Mouse (Mus musculus) monocyte, adult 2 months (primary cell): ENCODE measurements around the gene Ndufa6.
"Not testable (repeated sequence)": the region's sequence is repeated elsewhere in the genome, so short reads cannot be mapped to it uniquely, and the experiment has no call there.

ENCODE experiments used
- DNase-seq, 2 experiments: peaks; one replicate each; pipeline ENCODE4 v3.0.0; 2022; ENCODE audit warnings: low spot score in 2 of 2, low read depth in 1 of 2

The Ndufa6 gene

GRCm38 (mm10) chr15:82368146-82368545 is 14.0 kb upstream of the Ndufa6 start:
- DNase-seq, result no peak

DNA sequence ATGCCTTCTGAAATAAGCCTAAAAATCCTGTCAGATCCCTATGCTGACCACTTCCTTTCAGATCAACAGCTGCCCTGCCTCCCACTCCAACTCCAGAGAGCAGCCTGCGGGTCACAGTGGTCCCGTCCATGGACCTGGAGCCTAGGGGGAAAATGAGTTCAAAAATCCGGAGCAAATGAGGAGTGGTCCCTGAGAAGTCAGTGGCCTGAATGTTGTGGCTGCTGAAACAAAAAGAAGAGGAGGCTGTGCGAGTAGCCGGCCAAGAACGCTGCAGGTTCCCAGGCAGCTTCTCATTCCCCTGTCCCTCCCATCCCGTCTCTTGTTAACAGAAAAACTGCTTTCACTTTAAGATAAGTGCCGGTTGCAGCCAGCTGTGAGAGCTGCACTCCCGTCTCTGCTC is 10.4 kb upstream of the Ndufa6 start:
- not testable (repeated sequence) for DNase-seq

DNA sequence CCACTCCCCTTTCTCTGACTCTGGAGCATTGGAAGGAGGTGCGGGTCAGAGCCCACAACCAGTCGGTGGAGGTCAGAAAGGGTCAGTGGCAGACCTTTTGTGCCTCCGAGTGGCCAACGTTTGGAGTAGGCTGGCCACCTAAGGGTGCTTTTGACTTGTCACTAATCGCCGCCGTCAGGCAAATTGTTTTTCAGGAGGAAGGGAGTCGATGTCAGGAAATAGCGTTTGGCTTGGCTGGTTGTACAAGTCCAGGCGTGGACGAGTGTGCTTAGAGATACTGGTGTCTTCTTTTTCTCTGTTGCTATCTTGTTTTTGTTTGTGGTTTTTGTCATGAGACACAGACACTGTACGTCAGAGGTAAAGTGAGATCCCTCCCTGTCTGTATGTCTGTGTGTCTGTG is 9.7 kb upstream of the Ndufa6 start:
- DNase-seq, result not testable (repeated sequence)

- DNase-seq, result no peak
Measured at GRCm38 (mm10) chr15:82362234-82362633, 8.1 kb upstream of the Ndufa6 start.

GRCm38 (mm10) chr15:82361459-82362018 is 7.4 kb upstream of the Ndufa6 start:
- DNase-seq, result no peak

DNA sequence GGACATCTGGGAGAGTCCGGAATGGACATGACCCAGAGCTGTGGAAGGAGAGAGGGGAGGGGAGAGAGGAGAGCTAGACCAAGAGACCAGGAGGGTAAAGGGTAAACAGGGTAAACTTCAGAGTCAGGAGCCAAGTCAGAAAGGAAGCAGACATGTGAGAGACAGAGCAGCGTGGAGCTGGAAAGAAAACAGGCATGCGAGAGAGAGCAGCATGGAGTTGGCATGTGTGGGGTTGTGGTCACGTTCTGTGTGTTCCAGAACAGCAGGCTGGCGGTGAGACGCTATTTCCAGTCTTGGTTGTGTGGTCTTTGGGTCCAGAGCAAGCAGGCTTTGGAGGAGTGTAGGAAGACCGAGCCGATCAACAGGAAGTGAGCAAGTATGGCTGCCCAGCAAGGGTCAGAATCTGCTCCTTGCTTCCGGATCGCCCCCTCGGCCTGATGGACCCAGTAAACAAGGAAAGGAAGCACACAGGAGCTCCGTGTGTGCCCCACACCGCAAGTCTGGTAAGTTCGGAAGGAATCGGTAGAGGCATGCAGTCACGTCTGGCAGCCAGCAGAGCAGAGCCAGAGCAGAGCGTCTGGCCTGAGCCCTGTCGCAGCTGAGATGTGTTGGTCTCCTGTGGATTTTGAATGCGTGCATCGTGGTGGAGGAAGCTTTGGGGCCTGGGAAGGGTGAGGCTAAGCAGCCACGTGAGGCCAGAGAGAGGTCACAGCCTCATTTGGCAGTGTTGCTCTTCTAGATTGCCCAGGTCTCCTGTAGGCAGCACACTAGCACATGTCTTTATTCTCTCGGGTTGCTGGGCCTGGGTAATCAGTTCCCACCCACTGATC is 4.5 kb upstream of the Ndufa6 start:
- DNase-seq, result no peak

GRCm38 (mm10) chr15:82353745-82354113 is 393 bp downstream of the Ndufa6 start:
- DNase-seq, result no peak

DNA sequence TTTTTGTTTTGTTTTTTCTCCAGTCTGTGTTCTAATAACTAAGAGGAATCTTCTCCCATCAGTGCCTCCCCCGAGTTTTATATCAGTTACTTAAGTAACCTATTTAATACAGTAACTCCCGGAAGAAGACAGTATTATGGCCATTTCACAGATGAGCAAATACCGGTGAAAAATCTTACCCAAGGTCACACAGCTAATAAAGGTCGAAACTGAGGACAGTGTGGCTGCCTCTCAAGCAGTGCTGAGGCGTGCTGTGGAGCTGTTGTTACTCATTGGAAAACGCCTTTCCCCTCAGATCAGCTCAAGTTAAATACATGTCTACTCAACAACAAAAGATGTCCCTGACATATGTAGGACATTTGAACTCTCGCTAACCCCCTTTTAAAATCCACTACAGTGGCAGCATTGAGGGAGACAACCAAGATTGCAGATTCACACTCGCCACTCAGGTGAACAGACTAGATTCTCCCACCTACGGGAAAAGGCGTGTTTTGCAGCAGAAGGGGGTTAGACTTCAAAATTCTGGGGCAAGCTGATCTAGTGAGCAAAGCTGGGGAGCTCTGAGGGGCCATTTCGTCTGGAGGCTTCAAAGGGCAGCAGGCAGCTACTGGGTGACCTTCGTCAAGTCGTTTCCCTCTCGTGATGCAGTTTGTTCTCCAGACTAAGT is 911 bp downstream of the Ndufa6 start:
- DNase-seq, result no peak

- no peak for DNase-seq
Measured at GRCm38 (mm10) chr15:82351480-82351879, 2.6 kb downstream of the Ndufa6 start.

DNA sequence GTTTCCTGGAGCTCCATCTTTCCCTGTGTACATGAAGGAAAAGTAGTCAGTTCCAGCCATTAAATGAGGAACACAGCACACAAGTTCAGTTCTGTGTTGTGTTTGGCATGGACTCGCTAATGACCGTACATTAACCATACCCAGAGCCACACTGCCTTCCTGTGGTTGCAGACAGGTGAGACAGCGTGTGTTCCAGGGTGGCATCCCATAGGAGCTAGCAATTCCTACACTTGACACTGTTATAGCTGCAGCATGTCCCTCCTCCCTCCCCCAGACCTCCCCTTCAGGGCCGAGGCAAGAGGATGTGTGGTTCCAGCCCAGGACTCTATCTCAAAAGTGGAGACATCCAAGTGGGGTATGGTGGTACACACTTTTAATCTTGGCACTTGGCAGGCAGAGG is 3.8 kb downstream of the Ndufa6 start:
- DNase-seq, result no peak

DNA sequence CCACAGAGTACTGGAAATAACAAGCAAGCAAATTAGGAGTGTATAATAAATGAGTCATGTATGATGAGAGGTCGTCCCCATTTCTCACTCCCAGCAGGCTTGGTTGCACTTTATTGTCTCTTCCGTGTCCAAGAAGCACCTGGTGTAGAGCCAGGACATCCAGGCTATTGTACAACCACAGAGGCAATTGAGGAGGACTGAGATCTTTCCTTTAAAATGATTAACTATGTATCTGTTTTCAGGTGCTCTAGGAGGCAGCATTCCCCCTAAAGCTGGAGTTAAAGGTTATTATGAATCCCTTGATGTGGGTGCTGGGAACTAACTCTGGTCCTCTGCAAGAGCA is 5.2 kb downstream of the Ndufa6 start:
- no peak for DNase-seq

DNA sequence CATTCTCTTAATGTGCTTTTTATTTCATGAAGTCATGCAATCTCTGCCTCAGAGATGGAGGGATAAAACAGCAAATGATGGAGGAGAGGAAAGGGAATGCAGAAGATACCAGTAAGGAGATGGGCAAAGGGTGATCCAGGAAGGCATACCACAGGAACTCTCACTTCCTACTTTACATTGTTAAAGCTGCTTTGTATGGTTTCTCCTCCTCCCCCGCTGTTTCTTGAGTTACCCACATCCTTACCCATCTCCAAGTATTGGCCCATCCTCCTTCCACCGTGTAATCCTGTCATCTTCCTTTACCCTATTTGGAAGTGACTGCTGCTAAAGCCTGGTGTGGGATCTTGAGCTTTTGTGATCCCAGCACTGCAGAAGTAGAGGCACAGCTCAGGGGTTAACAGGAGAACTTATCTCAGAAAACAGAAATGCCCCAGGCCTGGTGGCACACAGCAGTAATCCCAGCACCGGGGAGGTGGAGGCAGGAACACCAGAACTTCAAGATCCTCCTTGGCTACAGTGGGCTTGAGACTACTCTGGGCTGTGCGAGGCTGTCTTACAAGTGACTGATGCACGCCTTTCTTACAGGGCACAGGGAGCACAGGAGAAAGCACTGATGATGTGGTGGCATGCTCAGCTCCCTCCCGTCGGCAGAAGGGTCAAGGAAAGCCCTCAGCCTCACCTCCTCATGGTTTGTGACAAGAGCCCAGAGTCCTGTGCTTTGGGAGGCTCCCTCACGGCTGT is 5.7 kb downstream of the Ndufa6 start:
- no peak for DNase-seq

DNA sequence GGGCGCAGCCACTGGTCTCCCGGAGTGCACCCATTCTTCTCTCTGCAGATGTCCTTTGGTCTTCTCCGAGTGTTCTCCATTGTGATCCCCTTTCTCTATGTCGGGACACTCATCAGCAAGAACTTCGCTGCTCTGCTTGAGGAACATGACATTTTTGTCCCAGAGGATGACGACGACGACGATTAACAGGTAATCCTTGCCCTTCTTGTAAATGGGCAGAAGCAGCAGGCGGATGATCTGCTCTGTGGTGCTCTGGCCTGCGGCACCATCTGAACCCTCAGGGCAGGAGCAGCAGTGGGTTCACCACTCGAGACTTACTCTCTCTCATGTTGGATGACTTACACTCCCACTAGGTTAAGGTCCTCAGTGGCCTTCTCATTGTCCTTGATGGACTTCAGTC is 6.3 kb downstream of the Ndufa6 start:
- DNase-seq, result no peak

DNA sequence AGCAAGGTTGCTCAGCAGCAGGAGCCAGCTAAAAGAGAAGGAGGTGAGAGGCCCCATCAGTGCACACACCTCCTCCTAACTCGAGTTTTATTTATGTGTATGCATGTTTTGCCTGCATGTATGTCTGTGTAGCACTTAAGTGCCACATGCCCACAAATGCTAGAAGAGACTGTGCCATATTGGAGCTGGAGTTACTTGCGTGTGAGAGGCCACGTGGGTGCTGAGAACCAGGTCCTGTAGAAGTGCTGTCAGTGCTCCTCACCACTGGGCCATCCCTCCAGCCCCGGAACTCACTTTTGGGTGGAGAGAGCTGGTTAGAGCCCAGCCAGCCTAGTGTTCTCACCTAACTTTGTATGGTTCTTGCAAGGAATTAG is 6.8 kb downstream of the Ndufa6 start:
- no peak for DNase-seq

DNA sequence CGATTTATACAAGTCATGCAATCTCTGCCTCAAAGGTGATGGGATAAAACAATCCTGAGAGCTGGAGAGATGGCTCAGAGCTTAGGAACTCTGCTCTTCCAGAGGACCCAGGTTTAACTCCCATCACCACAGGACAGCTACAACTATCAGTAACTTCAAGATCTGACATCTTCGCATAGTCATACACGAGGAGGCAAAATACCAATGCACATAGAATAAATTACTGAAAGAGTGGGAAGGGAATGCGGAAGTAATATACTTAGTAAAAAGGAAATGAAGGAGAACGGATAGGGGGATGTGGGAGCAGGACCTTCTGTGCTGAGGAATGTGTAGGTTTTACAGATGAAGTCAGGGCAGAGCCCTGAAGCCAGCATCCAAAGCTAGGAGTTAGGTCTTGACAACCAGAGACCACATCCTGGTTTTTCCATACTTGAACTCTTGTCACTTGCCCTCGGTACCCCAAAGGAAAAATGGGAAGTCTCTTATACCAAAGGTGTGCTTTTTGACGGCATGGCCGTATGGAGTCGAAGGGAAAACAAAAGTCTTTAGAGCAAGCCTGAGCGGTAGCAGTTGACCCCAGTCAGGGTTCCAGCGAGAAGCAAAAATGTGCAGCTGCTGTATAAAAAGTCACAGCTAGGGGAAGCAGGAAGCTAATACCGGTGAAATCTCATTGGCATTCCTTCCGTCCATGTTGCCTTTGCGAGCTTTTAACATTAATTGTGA is 7.4 kb downstream of the Ndufa6 start:
- DNase-seq, result no peak

DNA sequence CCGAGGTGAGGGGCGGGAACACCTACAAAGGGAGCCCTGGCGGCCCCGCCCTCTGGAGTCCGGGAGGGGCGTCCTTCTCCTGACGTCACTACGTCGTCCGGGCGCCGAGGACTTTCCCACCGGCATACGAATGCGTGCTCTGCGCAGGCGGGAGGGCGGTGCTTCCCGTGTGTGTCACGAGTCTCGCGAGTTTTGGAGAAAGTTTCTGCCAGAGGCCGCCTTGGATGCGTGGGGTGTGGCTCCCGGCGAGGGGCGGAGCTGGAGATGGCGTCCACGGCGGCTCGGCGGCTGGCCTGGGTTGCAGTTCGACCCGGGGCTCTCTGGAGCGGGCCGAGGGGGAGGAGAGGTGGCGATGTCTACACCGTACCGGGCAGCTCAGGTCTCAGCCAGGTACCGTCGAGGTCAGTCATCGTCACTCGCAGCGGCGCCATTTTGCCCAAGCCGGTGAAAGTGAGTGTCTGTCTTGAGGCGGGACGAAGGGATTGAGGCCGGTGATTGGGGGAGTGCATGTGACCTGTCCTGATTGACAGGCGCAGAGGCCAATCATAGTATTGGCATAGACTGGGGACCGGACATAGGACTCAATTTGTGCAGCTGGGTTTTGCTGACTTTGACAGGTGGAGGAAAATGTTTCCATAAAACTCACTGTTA is 8.2 kb downstream of the Ndufa6 start:
- peak; percentile 94 to 96 for DNase-seq

DNA sequence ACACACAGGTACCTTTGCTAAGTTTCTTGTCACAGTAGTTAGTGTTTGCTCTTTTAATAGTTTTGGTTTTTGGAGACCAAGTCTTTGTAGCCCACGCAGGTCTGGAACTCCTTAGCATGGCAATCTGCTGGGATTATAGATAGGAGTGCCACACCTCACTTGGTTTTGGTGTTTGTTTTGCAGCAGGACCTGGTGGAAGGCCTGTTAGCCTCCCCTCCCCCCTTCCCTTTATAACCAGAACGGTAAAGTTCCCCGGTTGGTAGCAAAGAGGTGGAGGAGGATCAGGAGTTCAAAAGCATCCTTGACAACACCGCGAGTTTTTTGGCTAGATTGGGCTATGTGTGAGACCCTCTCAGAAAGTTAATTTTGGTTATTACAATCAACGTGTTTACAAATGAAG is 9.2 kb downstream of the Ndufa6 start:
- DNase-seq, result no peak

DNA sequence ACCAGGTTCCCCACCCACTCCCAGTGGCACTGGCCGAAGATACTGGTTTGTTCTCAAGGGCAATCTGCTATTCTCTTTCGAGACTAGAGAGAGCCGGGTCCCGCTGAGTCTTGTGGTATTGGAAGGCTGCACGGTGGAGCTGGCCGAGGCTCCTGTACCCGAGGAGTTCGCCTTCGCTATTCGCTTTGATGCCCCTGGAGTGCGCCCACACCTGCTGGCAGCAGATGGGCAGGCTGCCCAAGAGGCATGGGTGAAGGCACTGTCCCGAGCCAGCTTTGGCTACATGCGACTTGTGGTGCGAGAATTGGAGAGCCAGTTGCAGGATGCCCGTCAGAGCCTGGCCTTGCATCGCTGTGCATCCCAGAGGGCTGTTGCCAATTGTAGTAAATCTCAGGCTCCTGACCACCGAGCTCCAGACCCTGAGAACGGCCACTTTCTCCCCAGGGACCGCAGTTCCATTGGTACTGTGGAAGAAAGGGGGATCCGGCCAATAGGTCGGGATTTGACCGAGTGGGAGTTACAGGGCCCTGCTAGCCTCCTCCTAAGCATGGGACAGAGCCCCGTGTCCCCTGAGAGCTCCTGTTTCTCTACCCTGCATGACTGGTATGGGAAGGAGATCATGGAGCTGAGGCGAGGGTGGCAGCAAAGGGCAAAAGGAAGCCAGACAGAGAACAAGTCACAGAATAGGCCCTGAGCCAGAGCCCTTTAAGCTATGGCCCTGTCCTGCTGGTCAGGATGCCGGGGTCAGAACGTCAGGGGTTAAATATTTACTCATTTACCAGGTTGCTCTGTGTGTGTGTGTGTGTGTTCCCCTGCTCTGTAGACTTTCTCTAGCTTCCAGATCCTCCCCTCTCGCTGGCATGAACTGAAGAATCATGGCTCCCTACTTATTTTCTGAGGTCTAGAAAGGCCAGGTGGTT is 10.5 kb downstream of the Ndufa6 start:
- no peak for DNase-seq

- no peak for DNase-seq
Measured at GRCm38 (mm10) chr15:82342543-82342935, 11.6 kb downstream of the Ndufa6 start.
